Mouse (Mus musculus) hindbrain, postnatal 0 days (tissue): ENCODE results near the gene Synpo2. TPM values are rescaled to one million over a fixed set of nuclear protein-coding genes. Genes with fewer than 3 reads are reported as not detected.

Source experiments
- ATAC-seq: fragments of 200-750 bp; cut with Nextera tagmentation; 2 replicates; pipeline ENCODE4 v1.8.0; 2017; ENCODE audit warnings: mild to moderate bottlenecking, moderate TSS enrichment, moderate library complexity
- DNase-seq: peaks from one replicate; pipeline ENCODE4 v3.0.0-alpha.2; 2015; ENCODE audit warnings: low spot score
- H3K27ac ChIP-seq: fragments of 300-500 bp; sonication (generic); 2 replicates; pipeline ENCODE4 v1.5.1; 2014; ENCODE audit warnings: mild to moderate bottlenecking
- H3K27me3 ChIP-seq: fragments of 300-500 bp; sonication (generic); 2 replicates; pipeline ENCODE4 v1.6.1; 2014; ENCODE audit warnings: low read length, mixed read lengths; ENCODE audit not compliant: insufficient read depth
- H3K36me3 ChIP-seq: fragments of 300-500 bp; sonication (generic); 2 replicates; pipeline ENCODE4 v1.6.1; 2014; ENCODE audit warnings: low read length, mixed read lengths; ENCODE audit not compliant: insufficient read depth
- H3K4me1 ChIP-seq: fragments of 300-500 bp; sonication (generic); 2 replicates; pipeline ENCODE4 v1.6.1; 2014; ENCODE audit warnings: antibody characterized with exemption, low read length, mixed read lengths; ENCODE audit not compliant: insufficient read depth
- H3K4me2 ChIP-seq: fragments of 300-500 bp; sonication (generic); 2 replicates; pipeline ENCODE4 v1.6.1; 2014; ENCODE audit warnings: low read depth, mild to moderate bottlenecking, low read length, moderate library complexity, mixed read lengths
- H3K4me3 ChIP-seq: fragments of 300-500 bp; sonication (generic); 2 replicates; pipeline ENCODE4 v1.5.1; 2014; ENCODE audit warnings: low read length
- H3K9ac ChIP-seq: fragments of 300-500 bp; sonication (generic); replicated peaks from 2 replicates; pipeline ENCODE4 v1.6.1; 2014; ENCODE audit warnings: mild to moderate bottlenecking, low read length, moderate library complexity, mixed read lengths
- H3K9me3 ChIP-seq: fragments of 300-500 bp; sonication (generic); 2 replicates; pipeline ENCODE4 v1.6.1; 2016; ENCODE audit warnings: low read length, mixed read lengths
- CTCF ChIP-seq: IDR thresholded peaks from 2 replicates; pipeline ENCODE4 v1.5.1; 2016; ENCODE audit warnings: antibody characterized with exemption, control low read depth, low read depth
- WGBS: fragments of 180-500 bp; shearing (Covaris S2); extraction: QIAGEN DNeasy Blood & Tissue Kit; methylation state at CpG from one replicate; pipeline ENCODE4 v1.1.7; 2014; 5-methylcytosine and 5-hydroxymethylcytosine counted together
- polyA plus RNA-seq: library from polyadenylated mRNA; unstranded; fragments of >200 nt; fragmentation: Nextera tagmentation; extraction: Ambion mirVana; gene quantifications from 2 replicates; pipeline ENCODE4 v1.2.1, GENCODE M21; 2015
- total RNA-seq: library from RNA; depleted of rRNA; stranded (reverse); fragments of >200 nt; gene quantifications from 2 replicates; pipeline ENCODE4 v1.2.3, GENCODE M21; 2014; rRNA removed

Gene Synpo2
- total and polyA plus RNA-seq, 2 experiments from 2014 or later, result 1.2 TPM

- no peaks in the 10 kb centered on the region for H3K4me1 ChIP-seq
- no peak for ATAC-seq
- H3K9ac ChIP-seq, result no peak overlapping the region
- TF ChIP-seq CTCF, result no peak
- no peak overlapping the region for H3K4me2 ChIP-seq
- H3K36me3 ChIP-seq, result no peaks in the 10 kb centered on the region
- H3K27ac ChIP-seq, result no peak overlapping the region
- H3K9me3 ChIP-seq, result no peaks in the 10 kb centered on the region; the same call in 1 of the 2 replicates
- H3K4me3 ChIP-seq, result no peak overlapping the region
- DNase-seq, result no peak
- 55% methylated on average over 5 of the region's 5 CpGs for WGBS
- no peaks in the 10 kb centered on the region for H3K27me3 ChIP-seq
These were observed 181.8 kb downstream of the Synpo2 start for GRCm38 (mm10) chr3:123054178-123054577.

GRCm38 (mm10) chr3:123053192-123053938 lies 182.6 kb downstream of the Synpo2 start:
- WGBS, result 66% methylated on average over 8 of the region's 8 CpGs
- ATAC-seq, result no peak

GRCm38 (mm10) chr3:123042308-123042707 lies 193.6 kb downstream of the Synpo2 start:
- Histone ChIP-seq H3K4me1 (no peaks in the 10 kb centered on the region), H3K9ac (no peak overlapping the region), H3K27ac (no peak overlapping the region), H3K4me2 (no peak overlapping the region), H3K9me3 (no peaks in the 10 kb centered on the region), H3K4me3 (no peak overlapping the region), H3K36me3 (no peaks in the 10 kb centered on the region), H3K27me3 (no peaks in the 10 kb centered on the region)
- no peak for TF ChIP-seq CTCF
- ATAC-seq (no peak), DNase-seq (no peak)
- WGBS, result 98% methylated on average over 1 of the region's 1 CpGs

More at GRCm38 (mm10) chr3:123053192-123053938, 182.6 kb downstream of the Synpo2 start:
- H3K9me3 ChIP-seq, result no peaks in the 10 kb centered on the region; the same call in 1 of the 2 replicates
- no peaks in the 10 kb centered on the region for H3K27me3 ChIP-seq
- no peaks in the 10 kb centered on the region for H3K4me1 ChIP-seq
- TF ChIP-seq CTCF, result no peak
- H3K4me2 ChIP-seq, result no peak overlapping the region
- no peak overlapping the region for H3K27ac ChIP-seq
- no peaks in the 10 kb centered on the region for H3K36me3 ChIP-seq
- no peak for DNase-seq
- H3K4me3 ChIP-seq, result no peak overlapping the region
- no peak overlapping the region for H3K9ac ChIP-seq

GRCm38 (mm10) chr3:123034752-123035151 lies 201.2 kb downstream of the Synpo2 start, which contains the start of gene Myoz2:
TSS of gene Myoz2 (minus strand) at chr3:123035015.
- no peak for TF ChIP-seq CTCF
- no peak within 1 kb of the TSS for H3K27ac ChIP-seq
- ATAC-seq (no peak), DNase-seq (no peak)
- H3K4me1 ChIP-seq, result no peaks in the 10 kb centered on the region
- no peak within 1 kb of the TSS for H3K9ac ChIP-seq
- no peaks in the 10 kb centered on the region for H3K27me3 ChIP-seq
- no peaks in the 10 kb centered on the region for H3K36me3 ChIP-seq
- H3K9me3 ChIP-seq, result no peaks in the 10 kb centered on the region
- no peak within 1 kb of the TSS for H3K4me3 ChIP-seq
- no peak within 1 kb of the TSS for H3K4me2 ChIP-seq
- 92% methylated on average over 7 of the region's 7 CpGs for WGBS

- H3K4me1 ChIP-seq, result no peaks in the 10 kb centered on the region
- H3K4me3 ChIP-seq, result no peak overlapping the region
- DNase-seq, result no peak
- H3K36me3 ChIP-seq, result no peaks in the 10 kb centered on the region
- no peak for ATAC-seq
- no peak overlapping the region for H3K4me2 ChIP-seq
- no peaks in the 10 kb centered on the region for H3K27me3 ChIP-seq
- no peaks in the 10 kb centered on the region for H3K9me3 ChIP-seq
- 68% methylated on average over 8 of the region's 8 CpGs for WGBS
- TF ChIP-seq CTCF, result no peak
- no peak overlapping the region for H3K9ac ChIP-seq
- H3K27ac ChIP-seq, result no peak overlapping the region
These were observed 202.1 kb downstream of the Synpo2 start for GRCm38 (mm10) chr3:123033804-123034203.

Other genes starting within 250 kb of the Synpo2 start
- gene Myoz2, start 201.1 kb downstream of the Synpo2 start, total RNA-seq, result 0.97 TPM in 1 of 2 replicates, not detected in the other
- gene Myoz2, start 201.1 kb downstream of the Synpo2 start, polyA plus RNA-seq, result not detected in 2 replicates
- 20.3 and 28.9 TPM in 2 replicates for gene Sec24d, start 31.3 kb upstream of the Synpo2 start, total RNA-seq
- gene Sec24d, start 31.3 kb upstream of the Synpo2 start, polyA plus RNA-seq, result 11.9 and 14.8 TPM in 2 replicates
- gene Mettl14, start 150.0 kb upstream of the Synpo2 start, total RNA-seq, result 4.7 and 6.3 TPM in 2 replicates
- gene Mettl14, start 150.0 kb upstream of the Synpo2 start, polyA plus RNA-seq, result 15.6 and 19.5 TPM in 2 replicates
- 14.7 and 19.6 TPM in 2 replicates for gene Prss12, start 210.8 kb upstream of the Synpo2 start, total RNA-seq
- gene Prss12, start 210.8 kb upstream of the Synpo2 start, polyA plus RNA-seq, result 16.8 and 17.1 TPM in 2 replicates